Mouse (Mus musculus): ENCODE measurements around the gene Atrip. TPM values are rescaled to one million over a fixed set of nuclear protein-coding genes. Genes with fewer than 3 reads are reported as not detected.

Atrip gene
- polyA plus RNA-seq, 1 experiment from 2014 or later: 26.8 TPM

- 85% methylated on average over 5 of the region's 5 CpGs for WGBS
- peaks cover 81% of the 10 kb centered on the region for H3K36me3 ChIP-seq
Measured at GRCm38 (mm10) chr9:109060898-109061295, 13.0 kb downstream of the Atrip start.

GRCm38 (mm10) chr9:109060184-109060897 lies 13.6 kb downstream of the Atrip start:
- peaks cover 80% of the 10 kb centered on the region for H3K36me3 ChIP-seq
- peak overlapping the region; percentile 90; the same call in 1 of the 2 replicates for H3K27ac ChIP-seq
- WGBS: 93% methylated on average over 16 of the region's 16 CpGs

More at GRCm38 (mm10) chr9:109060898-109061295, 13.0 kb downstream of the Atrip start:
- no peak overlapping the region for H3K4me3 ChIP-seq
- H3K4me1 ChIP-seq: peaks cover 22% of the 10 kb centered on the region
- DNase-seq (ENCODE audit: low spot score): no peak
- no peaks in the 10 kb centered on the region for H3K9me3 ChIP-seq
- H3K27ac ChIP-seq: no peak overlapping the region
- H3K27me3 ChIP-seq (ENCODE audit: insufficient read depth, poor library complexity, severe bottlenecking): no peaks in the 10 kb centered on the region

GRCm38 (mm10) chr9:109059136-109059903 lies 14.6 kb downstream of the Atrip start, which contains the start of gene Trex1:
Gene Trex1 (minus strand): TSS chr9:109059734.
- Histone ChIP-seq H3K4me3 (peak within 1 kb of the TSS; percentile 52), H3K4me1 (peaks cover 33% of the 10 kb centered on the region), H3K36me3 (peaks cover 70% of the 10 kb centered on the region), H3K27me3 (ENCODE audit: insufficient read depth, poor library complexity, severe bottlenecking) (no peaks in the 10 kb centered on the region), H3K9me3 (no peaks in the 10 kb centered on the region), H3K27ac (peak within 1 kb of the TSS; percentile 90)
- peak; percentile 93 for DNase-seq (ENCODE audit: low spot score)
- WGBS: 14% methylated on average over 15 of the region's 15 CpGs

More at GRCm38 (mm10) chr9:109060184-109060897, 13.6 kb downstream of the Atrip start:
- peaks cover 25% of the 10 kb centered on the region for H3K4me1 ChIP-seq
- no peaks in the 10 kb centered on the region for H3K9me3 ChIP-seq
- H3K27me3 ChIP-seq (ENCODE audit: insufficient read depth, poor library complexity, severe bottlenecking): no peaks in the 10 kb centered on the region
- no peak for DNase-seq (ENCODE audit: low spot score)
- H3K4me3 ChIP-seq: no peak overlapping the region

GRCm38 (mm10) chr9:109058006-109058765 lies 15.7 kb downstream of the Atrip start:
- Histone ChIP-seq H3K36me3 (peaks cover 60% of the 10 kb centered on the region), H3K9me3 (no peaks in the 10 kb centered on the region), H3K4me1 (peaks cover 39% of the 10 kb centered on the region), H3K27ac (peak overlapping the region; percentile 90; the same call in 1 of the 2 replicates), H3K27me3 (ENCODE audit: insufficient read depth, poor library complexity, severe bottlenecking) (no peaks in the 10 kb centered on the region), H3K4me3 (peak overlapping the region; percentile 52)
- WGBS: 92% methylated on average over 19 of the region's 19 CpGs
- DNase-seq (ENCODE audit: low spot score): no peak

GRCm38 (mm10) chr9:109057543-109057942 lies 16.4 kb downstream of the Atrip start:
- Histone ChIP-seq H3K36me3 (peaks cover 58% of the 10 kb centered on the region), H3K27ac (no peak overlapping the region), H3K4me3 (no peak overlapping the region), H3K9me3 (no peaks in the 10 kb centered on the region), H3K27me3 (ENCODE audit: insufficient read depth, poor library complexity, severe bottlenecking) (no peaks in the 10 kb centered on the region), H3K4me1 (peaks cover 39% of the 10 kb centered on the region)
- no peak for DNase-seq (ENCODE audit: low spot score)
- WGBS: 89% methylated on average over 5 of the region's 5 CpGs

- H3K4me3 ChIP-seq: no peak overlapping the region
- no peak for DNase-seq (ENCODE audit: low spot score)
- peaks cover 39% of the 10 kb centered on the region for H3K4me1 ChIP-seq
- no peaks in the 10 kb centered on the region for H3K9me3 ChIP-seq
- 88% methylated on average over 4 of the region's 4 CpGs for WGBS
- no peaks in the 10 kb centered on the region for H3K27me3 ChIP-seq (ENCODE audit: insufficient read depth, poor library complexity, severe bottlenecking)
- H3K36me3 ChIP-seq: peaks cover 56% of the 10 kb centered on the region
- H3K27ac ChIP-seq: no peak overlapping the region
Measured at GRCm38 (mm10) chr9:109056916-109057315, 17.0 kb downstream of the Atrip start.

GRCm38 (mm10) chr9:109056081-109056690 lies 17.7 kb downstream of the Atrip start:
- Histone ChIP-seq H3K27me3 (ENCODE audit: insufficient read depth, poor library complexity, severe bottlenecking) (no peaks in the 10 kb centered on the region), H3K27ac (no peak overlapping the region), H3K9me3 (no peaks in the 10 kb centered on the region), H3K4me3 (no peak overlapping the region), H3K36me3 (peaks cover 59% of the 10 kb centered on the region), H3K4me1 (peaks cover 39% of the 10 kb centered on the region)
- no peak for DNase-seq (ENCODE audit: low spot score)
- 87% methylated on average over 17 of the region's 17 CpGs for WGBS

GRCm38 (mm10) chr9:109055271-109056030 lies 18.5 kb downstream of the Atrip start:
- no peak for DNase-seq (ENCODE audit: low spot score)
- H3K4me1 ChIP-seq: peaks cover 39% of the 10 kb centered on the region
- H3K36me3 ChIP-seq: peaks cover 61% of the 10 kb centered on the region
- peak overlapping the region; percentile 40; the same call in 1 of the 2 replicates for H3K4me3 ChIP-seq
- H3K27me3 ChIP-seq (ENCODE audit: insufficient read depth, poor library complexity, severe bottlenecking): no peaks in the 10 kb centered on the region
- H3K9me3 ChIP-seq: no peaks in the 10 kb centered on the region
- H3K27ac ChIP-seq: peak overlapping the region; percentile 85
- WGBS: 83% methylated on average over 12 of the region's 12 CpGs

GRCm38 (mm10) chr9:109054712-109055111 lies 19.2 kb downstream of the Atrip start:
- peaks cover 34% of the 10 kb centered on the region for H3K4me1 ChIP-seq
- DNase-seq (ENCODE audit: low spot score): no peak
- peaks cover 62% of the 10 kb centered on the region for H3K36me3 ChIP-seq
- no peaks in the 10 kb centered on the region for H3K27me3 ChIP-seq (ENCODE audit: insufficient read depth, poor library complexity, severe bottlenecking)
- peak overlapping the region; percentile 85 for H3K27ac ChIP-seq
- H3K9me3 ChIP-seq: no peaks in the 10 kb centered on the region
- WGBS: 15% methylated on average over 7 of the region's 7 CpGs
- H3K4me3 ChIP-seq: peak overlapping the region; percentile 40

- Histone ChIP-seq H3K27me3 (ENCODE audit: insufficient read depth, poor library complexity, severe bottlenecking) (no peaks in the 10 kb centered on the region), H3K27ac (peak overlapping the region; percentile 85; the same call in 1 of the 2 replicates), H3K36me3 (peaks cover 68% of the 10 kb centered on the region), H3K4me3 (no peak overlapping the region), H3K4me1 (peaks cover 26% of the 10 kb centered on the region), H3K9me3 (no peaks in the 10 kb centered on the region)
- DNase-seq (ENCODE audit: low spot score): no peak
- 74% methylated on average over 6 of the region's 6 CpGs for WGBS
Measured at GRCm38 (mm10) chr9:109053851-109054250, 20.1 kb downstream of the Atrip start.

- DNase-seq (ENCODE audit: low spot score): no peak
- H3K27ac ChIP-seq: no peak overlapping the region
- peaks cover 21% of the 10 kb centered on the region for H3K4me1 ChIP-seq
- WGBS: 71% methylated on average over 3 of the region's 3 CpGs
- H3K9me3 ChIP-seq: no peaks in the 10 kb centered on the region
- no peaks in the 10 kb centered on the region for H3K27me3 ChIP-seq (ENCODE audit: insufficient read depth, poor library complexity, severe bottlenecking)
- no peak overlapping the region for H3K4me3 ChIP-seq
- H3K36me3 ChIP-seq: peaks cover 69% of the 10 kb centered on the region
Measured at GRCm38 (mm10) chr9:109053366-109053765, 20.6 kb downstream of the Atrip start.

All from heart, embryonic 10.5 days (tissue).